13 mouse cellular contexts compared by ENCODE assay signal in genomic region chr14:25323542-25324484, GRCm38 (mm10).
DNase-seq lines count a peak whose midpoint lies in the region; ATAC-seq and TF ChIP-seq lines count a peak whose summit lies in the region.
"Had no signal": no experiment of that assay in that cellular context is flagged by ENCODE, and none has a peak within 500 bp of the region (broad histone marks: within the 10 kb centered on the region; RNA-seq: fewer than 3 reads in every experiment).

No protein-coding gene starts in this region.

- intact Hi-C loops in heart, postnatal 14 days (cut with DNase I): no loop called here

- H3K4me2 ChIP-seq in kidney, postnatal 0 days (ENCODE audit: low read length): no peak overlapping the region
- no peak overlapping the region for H3K4me2 ChIP-seq in hindbrain, postnatal 0 days (ENCODE audit: low read depth, low read length)
- H3K4me2 ChIP-seq in midbrain, embryonic 15.5 days: no peak overlapping the region

- ATAC-seq in kidney, postnatal 0 days (replicated peaks; ENCODE audit: low FRiP score, low read depth): peak; percentile 47; the same call in 1 of the 2 replicates
- ATAC-seq in common myeloid progenitor, adult 5-6 weeks (replicated peaks; ENCODE audit: low read depth, poor library complexity, severe bottlenecking): 0 out of 2 replicates have a peak, but pooled peaks have one; percentile 13
- ATAC-seq in hindbrain, postnatal 0 days: peak; percentile 43; the same call in 1 of the 2 replicates
- peak; percentile 42; the same call in 1 of the 2 replicates for ATAC-seq in midbrain, embryonic 15.5 days (replicated peaks)

- 0 out of 2 replicates have a peak, but pooled peaks cover 5% of the 10 kb centered on the region for H3K4me1 ChIP-seq in kidney, postnatal 0 days (replicated peaks; ENCODE audit: insufficient read depth, low read length)
- H3K4me1 ChIP-seq in hindbrain, postnatal 0 days (ENCODE audit: insufficient read depth, low read length): peaks cover 7% of the 10 kb centered on the region; the same call in 1 of the 2 replicates
- peaks cover 29% of the 10 kb centered on the region for H3K4me1 ChIP-seq in midbrain, embryonic 15.5 days

- no peak overlapping the region for H3K9ac ChIP-seq in kidney, postnatal 0 days (ENCODE audit: low read depth, low read length)
- no peak overlapping the region for H3K9ac ChIP-seq in hindbrain, postnatal 0 days (replicated peaks; ENCODE audit: low read length)
- H3K9ac ChIP-seq in midbrain, embryonic 15.5 days: no peak overlapping the region
- H3K9ac ChIP-seq: liver, embryonic 14.5 days had no signal

- no peaks in the 10 kb centered on the region for H3K27me3 ChIP-seq in kidney, postnatal 0 days (ENCODE audit: insufficient read depth, low read length)
- no peaks in the 10 kb centered on the region for H3K27me3 ChIP-seq in hindbrain, postnatal 0 days (ENCODE audit: insufficient read depth, low read length)
- H3K27me3 ChIP-seq in midbrain, embryonic 15.5 days (replicated peaks): no peaks in the 10 kb centered on the region

- WGBS in kidney, postnatal 0 days: 89% methylated on average over 6 of the region's 6 CpGs
- 91% methylated on average over 6 of the region's 6 CpGs for WGBS in hindbrain, postnatal 0 days
- 83% methylated on average over 6 of the region's 6 CpGs for WGBS in midbrain, embryonic 15.5 days

- TF ChIP-seq CTCF in kidney, postnatal 0 days (IDR thresholded peaks at IDR 0.05; ENCODE audit: low read depth): peak; percentile 20; the same call in 1 of the 2 replicates
- TF ChIP-seq CTCF in hindbrain, postnatal 0 days (IDR thresholded peaks at IDR 0.05; ENCODE audit: low read depth): no peak

- H3K27ac ChIP-seq in kidney, postnatal 0 days: no peak overlapping the region
- no peak overlapping the region for H3K27ac ChIP-seq in hindbrain, postnatal 0 days
- peak overlapping the region; percentile 35; the same call in 1 of the 2 replicates for H3K27ac ChIP-seq in midbrain, embryonic 15.5 days
- H3K27ac ChIP-seq: gastrocnemius, adult 2 months; liver, embryonic 14.5 days had no signal

- no peak overlapping the region for H3K4me3 ChIP-seq in kidney, postnatal 0 days (replicated peaks; ENCODE audit: low read depth, low read length)
- H3K4me3 ChIP-seq in hindbrain, postnatal 0 days (ENCODE audit: low read length): no peak overlapping the region
- H3K4me3 ChIP-seq in midbrain, embryonic 15.5 days: no peak overlapping the region
- H3K4me3 ChIP-seq: gastrocnemius, adult 2 months had no signal

- H3K9me3 ChIP-seq in kidney, postnatal 0 days (replicated peaks; ENCODE audit: low read length): no peaks in the 10 kb centered on the region
- H3K9me3 ChIP-seq in hindbrain, postnatal 0 days (ENCODE audit: low read length): no peaks in the 10 kb centered on the region
- H3K9me3 ChIP-seq in midbrain, embryonic 15.5 days: no peaks in the 10 kb centered on the region

- no peak for DNase-seq in kidney, postnatal 0 days (ENCODE audit: low spot score)
- DNase-seq in kidney, postnatal 10 days: no peak
- DNase-seq in hindbrain, postnatal 0 days (ENCODE audit: low spot score): no peak
- DNase-seq in frontal cortex, postnatal 14 days (ENCODE audit: low spot score in 2 of 2): no peak
- no peak for DNase-seq in heart, postnatal 14 days
- DNase-seq in gastrocnemius, postnatal 25 days: no peak
- DNase-seq: embryo, embryonic 11 days; gastrocnemius, adult 2 months; right cerebral cortex, adult 18-20 months; thymus, adult 2 months had no signal

- H3K36me3 ChIP-seq in kidney, postnatal 0 days (ENCODE audit: insufficient read depth, low read length): no peaks in the 10 kb centered on the region
- no peaks in the 10 kb centered on the region for H3K36me3 ChIP-seq in hindbrain, postnatal 0 days (ENCODE audit: insufficient read depth, low read length)
- no peaks in the 10 kb centered on the region for H3K36me3 ChIP-seq in midbrain, embryonic 15.5 days (replicated peaks)
